Mouse (Mus musculus) v-Abl transformed pro-B cells (cell line): Measurements from ENCODE around the gene Adamts13.

ENCODE experiments used
- in situ Hi-C, 2 experiments: fragments of 400-800 bp; cut with MboI; formaldehyde crosslinking; loops; one replicate each; pipeline ENCODE4 v1.15.1; 2025; ENCODE audit not compliant: unreplicated experiment in 2 of 2

The Adamts13 gene

DNA sequence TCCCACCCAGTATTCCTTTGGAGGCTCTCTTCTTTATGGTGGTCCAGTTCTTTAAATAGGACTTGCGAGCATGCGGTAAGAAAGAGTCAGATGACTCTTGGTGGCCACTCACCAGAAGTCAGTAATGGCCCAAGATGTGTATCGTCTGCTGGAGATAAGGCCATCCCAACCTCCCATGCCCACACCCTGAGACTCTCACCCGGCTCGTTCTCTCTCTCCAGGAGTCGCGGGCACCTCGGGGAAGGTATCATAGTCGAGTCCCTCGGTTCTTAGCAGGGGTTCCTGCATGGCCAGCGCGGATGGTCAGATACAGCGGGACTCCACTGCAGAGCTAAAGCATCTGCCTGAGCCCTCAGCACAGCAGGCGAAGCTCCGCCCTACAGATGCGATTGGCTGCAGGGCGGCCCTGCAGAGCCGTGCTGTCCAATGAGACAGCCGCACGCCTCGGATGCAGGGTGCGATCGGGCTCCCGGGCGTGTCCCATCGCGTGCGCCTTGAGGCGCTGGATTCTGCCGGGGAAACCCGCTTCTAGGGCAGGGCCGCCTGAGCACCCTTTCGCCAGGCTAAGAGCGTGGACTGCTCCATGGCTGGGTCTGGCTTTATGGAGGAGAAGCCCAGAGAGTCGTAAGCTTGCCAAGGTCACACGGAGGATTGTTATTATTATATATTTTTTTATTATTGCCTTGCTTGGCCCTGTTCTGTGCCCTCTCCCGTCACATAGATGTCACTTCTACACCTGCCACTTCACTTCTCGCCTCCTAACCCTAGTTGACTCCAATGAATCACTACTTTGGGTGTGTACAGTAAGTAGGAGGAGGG lies 54.6 kb downstream of the Adamts13 start, which contains the start of gene Slc2a6:
Gene Slc2a6, minus strand, starts transcription at position 381 of the 819 bp plus-strand sequence.
- in situ Hi-C loops = no loop called here

- in situ Hi-C loops = no loop called here
These were observed 55.3 kb downstream of the Adamts13 start for GRCm38 (mm10) chr2:27028437-27029015.

DNA sequence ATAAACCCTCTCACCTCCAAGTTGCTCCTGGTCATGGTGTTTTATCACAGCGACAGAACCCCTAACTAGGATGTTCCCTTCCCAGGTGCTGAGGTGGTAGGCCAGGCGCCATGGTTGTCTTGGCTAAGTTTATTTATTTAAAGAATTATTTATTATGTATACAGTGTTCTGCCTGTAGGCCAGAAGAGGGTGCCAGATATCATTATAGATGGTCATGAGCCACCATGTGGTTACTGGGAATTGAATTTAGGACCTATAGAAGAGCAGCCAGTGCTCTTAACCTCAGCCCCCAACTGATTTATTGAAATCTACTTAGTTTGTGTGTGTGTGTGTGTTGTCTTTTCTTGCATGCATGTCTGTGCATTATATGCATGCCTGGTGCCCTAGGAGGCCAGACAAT lies 59.1 kb downstream of the Adamts13 start:
- in situ Hi-C loops = loop anchor here in 1 of 2 experiments (5.0 to 10.0 kb wide), 2 partner anchors 100 to 438 kb away; partner anchors contain the start of genes Stkld1 and Surf4

DNA sequence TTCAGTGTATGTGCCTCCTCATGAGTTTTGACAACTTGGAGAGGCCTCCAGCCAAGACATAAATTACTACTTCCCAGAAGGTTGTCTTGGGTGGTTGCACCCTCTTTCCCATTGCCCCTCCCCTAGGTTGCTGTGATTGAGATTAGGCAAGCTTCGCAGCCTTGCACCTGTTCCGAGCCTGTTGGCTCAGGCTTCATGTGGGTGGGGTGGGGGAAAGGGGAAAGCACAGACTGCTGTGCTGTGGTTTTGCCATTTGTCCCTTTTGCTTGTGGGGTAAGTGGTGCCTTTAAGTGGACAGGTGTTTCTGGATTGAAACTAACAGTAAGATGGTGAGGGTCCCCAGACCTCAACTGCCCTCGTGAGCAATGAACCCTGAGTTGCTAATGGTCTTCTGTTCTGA lies 62.8 kb downstream of the Adamts13 start:
- in situ Hi-C loops = loop anchor here (5.0 to 10.0 kb wide), 4 partner anchors 104 to 441 kb away; partner anchors contain the start of genes Stkld1 (in 1 of the 2) and Surf4 (in 1 of the 2)

GRCm38 (mm10) chr2:27037008-27037407 lies 63.8 kb downstream of the Adamts13 start:
- in situ Hi-C loops = loop anchor here (5.0 to 10.0 kb wide), 4 partner anchors 105 to 442 kb away; partner anchors contain the start of genes Stkld1 (in 1 of the 2) and Surf4 (in 1 of the 2)

DNA sequence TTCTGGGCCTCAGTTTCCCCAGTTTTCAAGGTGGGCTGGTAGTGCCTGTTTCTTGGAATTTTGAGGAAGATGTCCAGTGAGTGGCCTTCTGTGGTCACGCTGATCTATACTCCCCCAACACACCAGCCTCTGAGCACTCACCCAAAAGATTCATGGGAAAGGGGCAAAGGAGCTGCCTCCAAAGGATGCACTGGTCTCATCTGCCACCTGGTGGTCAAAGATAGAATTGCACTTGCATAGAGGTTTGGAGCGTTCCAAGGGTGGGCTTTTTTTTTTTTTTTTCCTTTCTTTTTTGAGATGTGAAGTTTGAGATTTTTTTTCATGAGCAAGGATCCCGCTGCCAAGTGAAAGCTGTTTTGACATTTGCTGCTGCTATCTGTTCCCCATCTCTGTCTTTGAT lies 65.4 kb downstream of the Adamts13 start:
- in situ Hi-C loops = loop anchor here (5.0 to 10.0 kb wide), 4 partner anchors 106 to 444 kb away; partner anchors contain the start of genes Stkld1 (in 1 of the 2) and Surf4 (in 1 of the 2)

GRCm38 (mm10) chr2:27039286-27039685 lies 66.1 kb downstream of the Adamts13 start:
- in situ Hi-C loops = loop anchor here (5.0 to 10.0 kb wide), 4 partner anchors 107 to 444 kb away; partner anchors contain the start of genes Stkld1 (in 1 of the 2) and Surf4 (in 1 of the 2)

DNA sequence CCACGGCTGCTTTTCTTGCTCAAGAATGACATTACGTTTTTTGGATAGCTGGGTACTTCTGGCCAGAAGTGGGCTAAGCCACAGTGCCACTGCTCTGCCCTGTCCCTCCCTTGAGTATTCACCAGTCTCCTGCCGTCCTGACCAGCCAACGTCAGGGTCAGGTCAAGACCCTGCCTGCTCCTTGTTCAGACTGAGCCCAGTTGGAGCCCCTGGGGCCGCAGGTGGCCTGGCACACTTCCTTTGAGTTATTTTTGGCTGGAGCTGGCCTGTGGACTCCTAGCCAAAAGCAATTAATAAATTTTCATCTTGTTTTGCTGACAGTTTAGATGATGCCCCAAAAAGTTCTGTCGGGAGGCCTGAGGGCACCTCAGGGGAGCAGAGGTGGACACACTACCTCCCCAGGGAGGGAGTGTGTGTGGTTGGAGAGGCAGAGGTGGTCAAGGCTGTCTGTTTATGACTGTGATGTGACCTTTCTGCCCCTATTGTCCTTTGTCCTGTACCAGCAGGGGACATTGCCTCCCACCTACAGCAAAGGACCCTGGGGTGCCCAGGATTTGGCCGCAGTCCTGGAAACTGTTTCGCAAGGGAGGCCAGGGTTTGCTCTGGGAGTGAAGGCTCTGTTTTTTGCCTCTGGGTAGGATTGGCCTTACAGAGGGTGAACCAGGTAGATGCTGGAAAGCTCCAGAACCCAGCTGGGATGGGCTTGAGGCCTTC lies 69.1 kb downstream of the Adamts13 start:
- in situ Hi-C loops = loop anchor here (5.0 kb wide), 2 partner anchors 35 to 195 kb away; partner anchors contain the start of gene Adamtsl2 (in 2 of the 2)

- in situ Hi-C loops = loop anchor here (5.0 kb wide), 2 partner anchors 34 to 194 kb away; partner anchors contain the start of gene Adamtsl2 (in 2 of the 2)
These were observed 70.2 kb downstream of the Adamts13 start for GRCm38 (mm10) chr2:27043461-27043860.

GRCm38 (mm10) chr2:27044166-27044565 lies 71.0 kb downstream of the Adamts13 start:
- in situ Hi-C loops = loop anchor here (5.0 kb wide), 2 partner anchors 33 to 193 kb away; partner anchors contain the start of gene Adamtsl2 (in 2 of the 2)

GRCm38 (mm10) chr2:27044641-27045040 lies 71.4 kb downstream of the Adamts13 start:
- in situ Hi-C loops = loop anchor here (5.0 kb wide), 2 partner anchors 33 to 193 kb away; partner anchors contain the start of gene Adamtsl2 (in 2 of the 2)

DNA sequence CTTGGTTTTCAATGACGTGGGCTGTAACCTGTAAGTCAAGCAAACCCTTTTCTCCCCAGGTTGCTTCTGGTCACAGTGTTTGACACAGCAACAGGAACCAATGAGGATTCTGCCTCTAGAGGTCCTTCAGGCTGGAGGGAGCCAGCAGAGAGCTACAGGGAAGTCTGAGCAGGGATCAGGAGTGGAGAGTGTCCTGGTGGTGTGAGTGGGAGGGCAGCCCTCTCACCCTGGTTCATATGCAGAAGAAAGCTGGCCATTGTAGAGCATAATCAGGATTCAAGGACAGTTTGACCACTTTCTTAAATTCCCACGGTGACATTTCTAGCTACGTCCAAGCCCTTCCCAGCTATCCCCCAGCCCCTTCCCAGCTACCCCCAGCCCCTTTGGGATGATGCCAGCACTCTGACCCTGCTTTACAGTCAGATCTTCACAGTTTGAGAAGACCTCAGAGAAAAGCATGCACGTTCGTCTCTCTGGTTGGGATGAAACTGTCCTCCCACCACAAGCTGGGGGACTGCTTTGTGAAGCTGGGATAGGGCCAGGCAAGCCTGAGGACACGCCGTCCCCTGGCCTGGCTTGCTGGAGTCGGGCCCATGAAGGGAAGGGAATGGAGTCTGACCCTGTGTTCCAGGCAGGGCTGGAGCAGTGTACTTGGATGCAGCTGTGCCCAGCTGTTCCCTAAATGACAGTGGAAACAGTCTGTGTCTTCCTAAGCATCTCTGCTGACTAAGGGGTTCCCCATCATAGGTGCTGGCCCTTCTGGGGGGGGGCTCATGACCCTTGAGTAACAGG lies 73.0 kb downstream of the Adamts13 start:
- in situ Hi-C loops = no loop called here

- in situ Hi-C loops = no loop called here
These were observed 76.2 kb downstream of the Adamts13 start for GRCm38 (mm10) chr2:27049408-27049807.

DNA sequence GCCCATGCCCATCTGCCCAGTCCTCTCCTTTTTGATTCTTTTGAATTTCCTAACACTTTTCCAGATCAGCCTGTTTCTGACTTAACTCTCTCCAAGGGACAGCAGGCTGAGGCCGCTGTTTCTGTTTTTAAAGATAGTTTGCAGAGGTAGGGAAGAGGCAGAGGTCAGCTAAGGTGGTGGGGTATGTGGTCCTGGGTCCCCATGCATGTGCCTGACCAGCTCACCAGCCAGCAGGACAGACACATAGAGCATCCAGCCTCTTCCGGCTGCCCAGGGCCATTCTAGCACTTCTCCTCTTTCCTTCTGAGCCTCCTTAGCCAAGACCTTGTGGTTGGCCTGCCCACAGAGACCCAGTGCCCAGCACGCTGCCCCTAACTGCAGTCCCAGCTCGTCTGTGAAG lies 85.0 kb downstream of the Adamts13 start:
- in situ Hi-C loops = no loop called here

DNA sequence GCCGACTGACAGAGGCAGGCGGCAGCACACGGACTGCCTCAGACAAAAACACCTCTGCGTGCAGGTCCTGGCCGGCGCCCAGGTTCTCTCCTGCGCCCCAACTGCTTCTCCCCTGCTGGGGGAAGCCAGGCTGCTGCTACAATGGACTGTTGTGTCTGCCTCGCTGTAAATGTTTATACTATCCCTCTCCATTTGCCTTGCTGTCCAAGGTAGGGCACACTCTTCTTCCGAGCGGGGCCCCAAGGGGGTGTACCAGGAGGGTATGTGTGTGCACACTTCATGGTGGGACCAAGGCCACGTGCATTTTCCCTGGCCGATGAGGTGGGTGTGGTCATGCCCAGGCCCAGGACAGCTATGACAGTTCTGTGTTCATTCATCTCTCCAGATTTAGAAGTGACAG lies 85.5 kb downstream of the Adamts13 start:
- in situ Hi-C loops = no loop called here

DNA sequence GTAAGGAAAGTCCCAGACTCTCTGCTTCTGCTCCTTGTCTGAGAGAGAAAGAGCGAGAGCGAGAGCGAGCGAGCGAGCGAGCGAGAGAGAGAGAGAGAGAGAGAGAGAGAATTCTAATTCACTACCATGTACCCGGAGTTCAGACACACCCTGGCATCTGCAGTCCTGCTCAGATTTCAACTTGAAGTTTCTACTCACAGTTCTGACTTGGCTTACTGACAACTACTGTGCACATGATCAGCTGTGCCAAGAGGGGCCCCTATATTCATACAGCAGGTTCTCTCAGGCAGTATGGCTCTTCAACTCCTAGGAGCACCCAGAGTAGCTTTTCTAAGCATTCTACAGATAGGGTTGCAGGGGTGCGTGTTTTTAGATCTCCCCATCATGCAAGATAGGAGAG lies 86.0 kb downstream of the Adamts13 start:
- in situ Hi-C loops = no loop called here
